Mouse (Mus musculus) midbrain, embryonic 15.5 days (tissue): ENCODE data around the gene Ern1. TPM values are rescaled to one million over a fixed set of nuclear protein-coding genes. Genes with fewer than 3 reads are reported as not detected.

Source experiments
- ATAC-seq: fragments of 200-750 bp; cut with Nextera tagmentation; replicated peaks from 2 replicates; pipeline ENCODE4 v1.8.0; 2017; ENCODE audit warnings: moderate TSS enrichment
- H3K27ac ChIP-seq: fragments of 300-500 bp; sonication (generic); 2 replicates; pipeline ENCODE4 v1.5.1; 2015; ENCODE audit warnings: mild to moderate bottlenecking, inconsistent platforms
- H3K27me3 ChIP-seq: fragments of 300-500 bp; sonication (generic); replicated peaks from 2 replicates; pipeline ENCODE4 v1.6.1; 2015; ENCODE audit warnings: inconsistent platforms
- H3K36me3 ChIP-seq: fragments of 300-500 bp; sonication (generic); replicated peaks from 2 replicates; pipeline ENCODE4 v1.6.1; 2015; ENCODE audit warnings: inconsistent platforms
- H3K4me1 ChIP-seq: fragments of 300-500 bp; sonication (generic); 2 replicates; pipeline ENCODE4 v1.6.1; 2015; ENCODE audit warnings: inconsistent platforms
- H3K4me2 ChIP-seq: fragments of 300-500 bp; sonication (generic); 2 replicates; pipeline ENCODE4 v1.6.1; 2015; ENCODE audit warnings: inconsistent platforms, mild to moderate bottlenecking, moderate library complexity
- H3K4me3 ChIP-seq: fragments of 300-500 bp; sonication (generic); 2 replicates; pipeline ENCODE4 v1.5.1; 2015; ENCODE audit warnings: mild to moderate bottlenecking, inconsistent platforms
- H3K9ac ChIP-seq: fragments of 300-500 bp; sonication (generic); 2 replicates; pipeline ENCODE4 v1.6.1; 2015; ENCODE audit warnings: mild to moderate bottlenecking, inconsistent platforms
- H3K9me3 ChIP-seq: fragments of 300-500 bp; sonication (generic); 2 replicates; pipeline ENCODE4 v1.6.1; 2016; ENCODE audit warnings: inconsistent platforms
- WGBS: fragments of 180-500 bp; shearing (Covaris S2); methylation state at CpG from one replicate; pipeline ENCODE4 v1.1.7; 2015; ENCODE audit warnings: mixed read lengths; 5-methylcytosine and 5-hydroxymethylcytosine counted together
- polyA plus RNA-seq: library from polyadenylated mRNA; unstranded; fragments of >200 nt; fragmentation: Nextera tagmentation; extraction: Ambion mirVana; gene quantifications from 2 replicates; pipeline ENCODE4 v1.2.1, GENCODE M21; 2015

The Ern1 gene
- polyA plus RNA-seq, 1 experiment from 2014 or later = 7.6 TPM

GRCm38 (mm10) chr11:106366316-106366715, 121.3 kb downstream of the Ern1 start:
- no peaks in the 10 kb centered on the region for H3K36me3 ChIP-seq
- ATAC-seq = no peak
- H3K9me3 ChIP-seq = no peaks in the 10 kb centered on the region
- H3K27me3 ChIP-seq = no peaks in the 10 kb centered on the region
- WGBS = 18% methylated on average over 3 of the region's 3 CpGs
- H3K27ac ChIP-seq = no peak overlapping the region
- H3K4me1 ChIP-seq = no peaks in the 10 kb centered on the region
- no peak overlapping the region for H3K4me2 ChIP-seq
- no peak overlapping the region for H3K4me3 ChIP-seq
- H3K9ac ChIP-seq = no peak overlapping the region

GRCm38 (mm10) chr11:106365366-106365765, 122.3 kb downstream of the Ern1 start, which contains the start of gene Prr29:
Gene Prr29 (plus strand): TSS chr11:106365472.
- Histone ChIP-seq H3K9me3 (no peaks in the 10 kb centered on the region), H3K4me3 (no peak within 1 kb of the TSS), H3K36me3 (no peaks in the 10 kb centered on the region), H3K27ac (no peak within 1 kb of the TSS), H3K27me3 (no peaks in the 10 kb centered on the region), H3K4me2 (no peak within 1 kb of the TSS), H3K4me1 (no peaks in the 10 kb centered on the region), H3K9ac (no peak within 1 kb of the TSS)
- 61% methylated on average over 10 of the region's 10 CpGs for WGBS
- ATAC-seq = no peak

GRCm38 (mm10) chr11:106364712-106365111, 122.9 kb downstream of the Ern1 start:
- Histone ChIP-seq H3K27ac (no peak overlapping the region), H3K27me3 (no peaks in the 10 kb centered on the region), H3K4me2 (no peak overlapping the region), H3K4me1 (no peaks in the 10 kb centered on the region), H3K36me3 (no peaks in the 10 kb centered on the region), H3K9ac (no peak overlapping the region), H3K9me3 (no peaks in the 10 kb centered on the region), H3K4me3 (no peak overlapping the region)
- 6% methylated on average over 11 of the region's 11 CpGs for WGBS
- ATAC-seq = no peak

- Histone ChIP-seq H3K36me3 (no peaks in the 10 kb centered on the region), H3K27ac (no peak overlapping the region), H3K9me3 (no peaks in the 10 kb centered on the region), H3K4me1 (no peaks in the 10 kb centered on the region), H3K4me2 (no peak overlapping the region), H3K9ac (no peak overlapping the region), H3K27me3 (no peaks in the 10 kb centered on the region), H3K4me3 (no peak overlapping the region)
- WGBS = 21% methylated on average over 5 of the region's 5 CpGs
- ATAC-seq = no peak
These were observed 128.3 kb downstream of the Ern1 start for GRCm38 (mm10) chr11:106359350-106359749.

GRCm38 (mm10) chr11:106355382-106356128, 132.1 kb downstream of the Ern1 start:
- Histone ChIP-seq H3K4me2 (no peak overlapping the region), H3K9ac (no peak overlapping the region), H3K9me3 (no peaks in the 10 kb centered on the region), H3K27ac (no peak overlapping the region), H3K27me3 (no peaks in the 10 kb centered on the region), H3K4me1 (no peaks in the 10 kb centered on the region), H3K4me3 (no peak overlapping the region), H3K36me3 (no peaks in the 10 kb centered on the region)
- no peak for ATAC-seq
- WGBS = 76% methylated on average over 19 of the region's 19 CpGs

GRCm38 (mm10) chr11:106354181-106354580, 133.5 kb downstream of the Ern1 start:
- H3K9me3 ChIP-seq = no peaks in the 10 kb centered on the region
- no peak overlapping the region for H3K4me2 ChIP-seq
- H3K27ac ChIP-seq = no peak overlapping the region
- WGBS = 53% methylated on average over 1 of the region's 1 CpGs
- no peak overlapping the region for H3K9ac ChIP-seq
- H3K27me3 ChIP-seq = no peaks in the 10 kb centered on the region
- no peaks in the 10 kb centered on the region for H3K36me3 ChIP-seq
- ATAC-seq = no peak
- H3K4me3 ChIP-seq = no peak overlapping the region
- H3K4me1 ChIP-seq = no peaks in the 10 kb centered on the region

GRCm38 (mm10) chr11:106353188-106353587, 134.5 kb downstream of the Ern1 start, which contains the start of gene Scn4a:
Gene Scn4a (minus strand): TSS chr11:106353288.
- H3K36me3 ChIP-seq = no peaks in the 10 kb centered on the region
- no peak for ATAC-seq
- no peaks in the 10 kb centered on the region for H3K4me1 ChIP-seq
- H3K27ac ChIP-seq = no peak within 1 kb of the TSS
- H3K4me3 ChIP-seq = no peak within 1 kb of the TSS
- H3K27me3 ChIP-seq = no peaks in the 10 kb centered on the region
- H3K9me3 ChIP-seq = no peaks in the 10 kb centered on the region
- H3K4me2 ChIP-seq = no peak within 1 kb of the TSS
- WGBS = 93% methylated on average over 12 of the region's 12 CpGs
- H3K9ac ChIP-seq = no peak within 1 kb of the TSS

- ATAC-seq = no peak
- no peaks in the 10 kb centered on the region for H3K9me3 ChIP-seq
- no peak overlapping the region for H3K4me3 ChIP-seq
- 77% methylated on average over 4 of the region's 4 CpGs for WGBS
- H3K4me1 ChIP-seq = no peaks in the 10 kb centered on the region
- H3K27me3 ChIP-seq = no peaks in the 10 kb centered on the region
- no peak overlapping the region for H3K27ac ChIP-seq
- H3K9ac ChIP-seq = no peak overlapping the region
- no peaks in the 10 kb centered on the region for H3K36me3 ChIP-seq
- no peak overlapping the region for H3K4me2 ChIP-seq
These were observed 135.7 kb downstream of the Ern1 start for GRCm38 (mm10) chr11:106351941-106352340.

- WGBS = 65% methylated on average over 3 of the region's 3 CpGs
- Histone ChIP-seq H3K36me3 (no peaks in the 10 kb centered on the region), H3K4me1 (no peaks in the 10 kb centered on the region), H3K4me2 (no peak overlapping the region), H3K27me3 (no peaks in the 10 kb centered on the region), H3K27ac (no peak overlapping the region), H3K9me3 (no peaks in the 10 kb centered on the region), H3K9ac (no peak overlapping the region), H3K4me3 (no peak overlapping the region)
- ATAC-seq = no peak
These were observed 136.4 kb downstream of the Ern1 start for GRCm38 (mm10) chr11:106351253-106351652.

GRCm38 (mm10) chr11:106350853-106351252, 136.8 kb downstream of the Ern1 start:
- Histone ChIP-seq H3K9ac (no peak overlapping the region), H3K27ac (no peak overlapping the region), H3K4me2 (no peak overlapping the region), H3K9me3 (no peaks in the 10 kb centered on the region), H3K36me3 (no peaks in the 10 kb centered on the region), H3K27me3 (no peaks in the 10 kb centered on the region), H3K4me1 (no peaks in the 10 kb centered on the region), H3K4me3 (no peak overlapping the region)
- ATAC-seq = no peak
- 67% methylated on average over 3 of the region's 5 CpGs for WGBS

- Histone ChIP-seq H3K9me3 (no peaks in the 10 kb centered on the region), H3K4me3 (no peak overlapping the region), H3K4me2 (no peak overlapping the region), H3K9ac (no peak overlapping the region), H3K36me3 (no peaks in the 10 kb centered on the region), H3K27ac (no peak overlapping the region), H3K4me1 (0 out of 2 replicates have a peak, but pooled peaks cover 3% of the 10 kb centered on the region), H3K27me3 (no peaks in the 10 kb centered on the region)
- no peak for ATAC-seq
- WGBS = 86% methylated on average over 6 of the region's 6 CpGs
These were observed 137.9 kb downstream of the Ern1 start for GRCm38 (mm10) chr11:106349772-106350171.

- Histone ChIP-seq H3K4me1 (0 out of 2 replicates have a peak, but pooled peaks cover 4% of the 10 kb centered on the region), H3K27me3 (no peaks in the 10 kb centered on the region), H3K9me3 (no peaks in the 10 kb centered on the region), H3K4me3 (no peak overlapping the region), H3K4me2 (no peak overlapping the region), H3K9ac (no peak overlapping the region), H3K36me3 (no peaks in the 10 kb centered on the region), H3K27ac (no peak overlapping the region)
- 35% methylated on average over 6 of the region's 6 CpGs for WGBS
- ATAC-seq = no peak
These were observed 142.7 kb downstream of the Ern1 start for GRCm38 (mm10) chr11:106344910-106345309.
